Mouse (Mus musculus): ENCODE data around the gene Gm8180. TPM values are rescaled to one million over a fixed set of nuclear protein-coding genes. Genes with fewer than 3 reads are reported as not detected.
"Not testable (repeated sequence)": the region's sequence is repeated elsewhere in the genome, so short reads cannot be mapped to it uniquely, and the experiment has no call there.

The Gm8180 gene
- polyA plus RNA-seq (2015; fragmentation: Nextera tagmentation; extraction: Ambion mirVana) = not detected in 2 replicates

DNA sequence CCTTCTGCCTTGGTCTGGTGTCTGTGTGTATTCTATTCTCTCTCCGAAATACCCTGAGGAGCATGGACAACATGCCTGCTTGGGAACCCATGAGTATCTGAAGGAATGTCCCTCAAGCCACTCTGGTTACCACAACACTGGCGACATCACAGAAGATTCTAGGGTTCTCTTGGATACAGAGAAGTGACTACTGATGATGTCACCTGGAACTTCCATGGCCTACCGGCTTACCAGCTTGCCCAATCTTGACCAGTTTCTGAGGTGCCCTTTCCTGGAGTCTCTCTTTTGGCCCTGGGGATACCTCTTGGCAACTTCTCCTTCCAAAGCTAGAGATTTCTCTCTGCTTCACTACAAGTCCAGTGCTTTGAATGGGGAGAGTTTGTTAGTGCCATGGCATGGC, at the start of gene Gm8180:
TSS of gene Gm8180 (minus strand) at position 101 of the 400 bp plus-strand sequence.
- not testable (repeated sequence) for ATAC-seq (ENCODE audit: insufficient read depth); H3K27me3 ChIP-seq; H3K4me1 ChIP-seq (replicated peaks); H3K4me2 ChIP-seq; H3K9me3 ChIP-seq (replicated peaks); H3K9ac ChIP-seq; H3K36me3 ChIP-seq (replicated peaks); H3K27ac ChIP-seq (replicated peaks); H3K4me3 ChIP-seq (replicated peaks)
- WGBS (ENCODE audit: insufficient replicate concordance) = 63% methylated on average over 3 of the region's 3 CpGs

DNA sequence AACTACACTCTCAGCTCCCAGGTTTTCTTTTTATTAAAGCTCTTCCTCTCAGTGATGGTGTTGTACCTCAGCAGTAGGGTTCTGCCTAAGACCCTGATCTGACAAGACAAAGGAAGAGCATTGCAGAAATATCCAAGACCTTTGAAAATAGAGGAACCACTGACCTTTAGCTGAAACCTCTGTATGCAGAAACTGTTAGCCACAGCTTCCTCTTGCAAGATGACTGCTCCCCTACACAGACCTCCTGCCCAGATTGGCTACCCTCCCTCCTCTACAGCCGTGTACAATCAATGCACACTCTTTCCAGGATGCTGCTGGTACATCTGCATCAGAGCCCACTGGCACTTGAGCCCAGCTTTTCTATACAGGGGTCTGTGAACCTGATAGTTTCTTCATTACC, 45.8 kb upstream of the Gm8180 start:
- 3% methylated on average over 1 of the region's 1 CpGs for WGBS (ENCODE audit: insufficient replicate concordance)
- H3K27me3 ChIP-seq; H3K27ac ChIP-seq (replicated peaks); H3K36me3 ChIP-seq (replicated peaks); H3K4me3 ChIP-seq (replicated peaks); H3K4me2 ChIP-seq; H3K9me3 ChIP-seq (replicated peaks); H3K9ac ChIP-seq; ATAC-seq (ENCODE audit: insufficient read depth); H3K4me1 ChIP-seq (replicated peaks): not testable (repeated sequence)

DNA sequence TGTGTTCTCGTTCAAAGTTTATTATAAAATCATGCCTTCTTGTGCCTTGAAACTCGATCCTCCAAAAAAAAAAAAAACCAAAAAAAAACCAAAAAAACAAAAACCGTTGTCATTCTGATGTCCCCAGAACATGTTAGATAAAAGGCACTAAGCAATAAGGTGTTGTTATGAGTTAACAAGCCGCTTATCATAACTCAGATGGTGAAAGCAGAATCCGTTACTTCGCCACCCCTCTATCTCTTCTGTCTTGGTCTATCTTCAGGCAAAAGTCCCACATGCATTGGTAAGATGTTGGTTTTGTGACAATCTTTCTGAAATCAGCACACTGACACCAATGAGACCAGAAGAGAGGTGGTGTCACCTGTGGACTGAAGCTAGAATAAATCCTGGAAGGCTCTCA, 39.6 kb upstream of the Gm8180 start:
- H3K36me3 ChIP-seq (replicated peaks); H3K27me3 ChIP-seq; H3K27ac ChIP-seq (replicated peaks); H3K4me3 ChIP-seq (replicated peaks); H3K4me2 ChIP-seq; H3K4me1 ChIP-seq (replicated peaks); H3K9ac ChIP-seq; ATAC-seq (ENCODE audit: insufficient read depth); H3K9me3 ChIP-seq (replicated peaks): not testable (repeated sequence)
- 49% methylated on average over 6 of the region's 6 CpGs for WGBS (ENCODE audit: insufficient replicate concordance)

DNA sequence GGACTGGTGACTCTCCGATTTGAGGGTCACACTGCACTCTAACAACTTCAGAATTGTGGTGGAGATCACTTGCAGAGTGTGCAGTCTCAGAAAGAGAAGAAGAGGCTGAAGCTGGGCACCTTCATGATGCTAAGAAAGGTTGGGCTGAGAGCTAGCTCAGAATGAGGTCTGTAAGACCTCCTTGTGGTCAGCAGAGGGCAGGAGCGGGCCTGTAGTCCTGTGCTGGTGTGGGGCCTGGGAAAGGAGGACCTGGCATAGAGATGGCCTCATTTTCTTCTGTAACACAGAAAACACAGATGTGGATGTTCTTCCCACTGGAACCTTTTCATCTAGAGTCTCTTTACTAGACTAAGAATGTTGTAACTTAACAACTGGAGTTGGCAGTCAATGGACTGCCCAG, 37.3 kb upstream of the Gm8180 start:
- not testable (repeated sequence) for H3K9me3 ChIP-seq (replicated peaks); H3K4me2 ChIP-seq; ATAC-seq (ENCODE audit: insufficient read depth); H3K9ac ChIP-seq; H3K36me3 ChIP-seq (replicated peaks); H3K4me1 ChIP-seq (replicated peaks); H3K4me3 ChIP-seq (replicated peaks); H3K27me3 ChIP-seq; H3K27ac ChIP-seq (replicated peaks)
- WGBS (ENCODE audit: insufficient replicate concordance) = 15% methylated on average over 1 of the region's 2 CpGs

DNA sequence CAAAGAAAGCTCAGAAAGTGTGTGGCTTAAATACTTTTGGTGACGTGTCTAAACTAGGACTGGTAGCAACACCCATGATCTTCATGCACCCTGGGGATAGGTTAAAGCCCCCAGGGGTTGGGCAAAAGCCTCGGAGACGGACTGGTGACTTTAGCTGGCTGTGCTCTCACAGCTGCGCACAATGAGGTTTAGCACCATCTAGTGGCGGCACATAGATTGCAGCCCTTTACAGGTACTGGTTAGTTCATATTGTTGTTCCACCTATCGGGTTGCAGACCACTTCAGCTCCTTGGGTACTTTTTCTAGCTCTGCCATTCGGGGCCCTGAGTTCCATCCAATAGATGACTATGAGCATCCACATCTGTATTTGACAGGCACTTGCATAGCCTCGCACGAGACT, 27.9 kb upstream of the Gm8180 start:
- not testable (repeated sequence) for H3K27me3 ChIP-seq; H3K27ac ChIP-seq (replicated peaks); H3K9me3 ChIP-seq (replicated peaks); H3K4me2 ChIP-seq; ATAC-seq (ENCODE audit: insufficient read depth); H3K9ac ChIP-seq; H3K4me3 ChIP-seq (replicated peaks); H3K4me1 ChIP-seq (replicated peaks); H3K36me3 ChIP-seq (replicated peaks)
- WGBS (ENCODE audit: insufficient replicate concordance) = 57% methylated on average over 8 of the region's 9 CpGs

DNA sequence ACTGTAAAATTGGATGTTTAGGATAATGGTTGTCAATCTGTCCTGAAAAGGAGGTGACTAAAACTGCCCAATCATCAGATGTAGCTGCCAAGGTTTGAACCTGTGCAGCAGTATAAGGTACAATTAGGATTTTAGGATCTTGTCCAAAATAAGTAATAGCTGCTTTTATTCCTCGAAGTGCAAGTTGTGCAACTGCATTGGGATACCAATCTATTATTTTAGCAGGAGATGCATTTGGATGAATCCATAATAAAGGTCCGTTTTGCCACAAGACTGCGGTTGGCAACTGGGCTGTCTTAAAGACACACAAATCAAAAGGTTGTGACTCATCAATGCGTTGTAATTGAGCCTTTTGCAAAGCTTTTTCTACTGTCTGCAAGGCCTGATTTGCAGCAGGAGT, 23.6 kb upstream of the Gm8180 start:
- H3K9me3 ChIP-seq (replicated peaks); ATAC-seq (ENCODE audit: insufficient read depth); H3K4me1 ChIP-seq (replicated peaks); H3K27me3 ChIP-seq; H3K4me2 ChIP-seq; H3K9ac ChIP-seq; H3K36me3 ChIP-seq (replicated peaks); H3K27ac ChIP-seq (replicated peaks); H3K4me3 ChIP-seq (replicated peaks): not testable (repeated sequence)
- 53% methylated on average over 4 of the region's 4 CpGs for WGBS (ENCODE audit: insufficient replicate concordance)

DNA sequence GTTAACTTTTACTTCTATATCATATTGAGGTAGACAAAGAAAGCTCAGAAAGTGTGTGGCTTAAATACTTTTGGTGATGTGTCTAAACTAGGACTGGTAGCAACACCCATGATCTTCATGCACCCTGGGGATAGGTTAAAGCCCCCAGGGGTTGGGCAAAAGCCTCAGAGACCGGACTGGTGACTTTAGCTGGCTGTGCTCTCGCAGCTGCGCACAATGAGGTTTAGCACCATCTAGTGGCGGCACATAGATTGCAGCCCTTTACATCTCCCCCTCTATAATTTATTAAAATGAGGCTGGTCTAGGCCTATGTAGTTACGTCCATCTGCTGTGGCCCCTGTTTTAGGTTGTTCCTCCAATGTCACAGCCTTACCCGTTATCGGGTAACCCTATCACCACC, 19.9 kb upstream of the Gm8180 start:
- 10% methylated on average over 7 of the region's 7 CpGs for WGBS (ENCODE audit: insufficient replicate concordance)
- not testable (repeated sequence) for H3K4me1 ChIP-seq (replicated peaks); H3K9me3 ChIP-seq (replicated peaks); H3K27ac ChIP-seq (replicated peaks); H3K4me2 ChIP-seq; H3K9ac ChIP-seq; H3K4me3 ChIP-seq (replicated peaks); H3K36me3 ChIP-seq (replicated peaks); H3K27me3 ChIP-seq; ATAC-seq (ENCODE audit: insufficient read depth)

DNA sequence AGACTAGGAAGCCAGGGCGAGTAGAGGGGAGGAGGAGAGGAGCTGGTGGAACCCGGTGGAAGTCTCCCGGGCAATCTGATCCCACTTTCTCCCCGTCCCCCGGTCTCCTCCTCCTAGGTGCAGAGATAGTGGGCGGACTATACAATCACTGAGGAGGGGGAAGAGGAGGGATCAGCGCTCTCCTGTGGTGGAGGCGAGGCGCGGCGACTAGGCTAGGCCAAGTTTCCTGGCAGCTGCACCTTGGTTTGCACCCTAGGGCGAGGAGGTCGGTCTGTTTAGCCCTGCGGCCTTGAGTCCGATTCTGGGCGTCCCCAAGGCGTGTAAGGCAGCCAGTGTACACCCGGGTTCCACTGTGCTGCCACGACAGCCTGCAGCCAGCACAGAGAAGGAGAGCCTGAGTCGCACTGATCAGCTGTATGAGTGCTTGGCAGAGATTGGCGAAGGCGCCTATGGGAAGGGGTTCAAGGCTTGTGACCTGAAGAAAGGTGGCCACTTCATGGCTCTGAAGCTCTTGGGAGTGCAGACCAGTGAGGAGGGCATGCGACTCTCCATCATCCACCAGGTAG, 12.4 kb upstream of the Gm8180 start:
- not testable (repeated sequence) for ATAC-seq (ENCODE audit: insufficient read depth); H3K9ac ChIP-seq
- H3K4me2 ChIP-seq = peak overlapping the region; percentile 18

DNA sequence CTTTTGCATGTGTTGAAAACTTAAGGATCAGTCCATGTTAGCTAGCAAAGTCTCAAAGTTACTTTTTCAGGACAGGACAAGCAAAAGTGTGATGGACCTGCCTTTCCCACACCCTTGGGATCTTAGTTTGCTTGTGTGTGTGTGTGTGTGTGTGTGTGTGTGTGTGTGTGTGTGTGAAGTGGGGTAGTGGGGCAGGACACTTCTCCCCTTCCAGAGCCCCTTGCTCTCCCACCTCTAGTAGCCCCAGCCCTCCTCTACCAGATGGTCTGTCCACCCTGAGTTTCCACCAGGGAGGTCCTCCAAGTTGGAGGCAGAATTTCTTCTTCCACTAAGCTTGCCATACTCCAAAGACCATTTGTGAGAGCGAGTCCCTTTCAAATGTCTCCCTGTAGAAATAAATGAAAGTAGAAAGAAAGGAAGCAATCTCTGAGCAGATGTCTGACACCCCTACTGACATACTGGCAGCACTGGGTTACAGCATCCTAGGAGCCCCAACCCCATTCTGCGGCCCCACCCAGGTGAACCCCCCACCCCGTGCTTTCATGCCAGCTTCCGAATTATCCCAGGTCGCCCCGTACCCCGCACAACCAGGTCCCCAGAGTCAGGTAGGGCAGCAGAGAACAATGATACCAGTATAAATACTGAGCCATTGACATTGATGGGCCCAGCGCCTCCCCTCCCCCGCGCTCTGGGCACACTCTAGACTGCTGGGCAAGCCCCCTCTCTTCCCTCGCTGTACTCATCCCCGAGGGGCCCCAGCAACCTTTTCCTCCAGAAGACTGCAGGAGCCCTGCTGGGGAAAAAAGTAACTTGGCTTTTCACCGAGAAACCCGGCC, 11.7 kb upstream of the Gm8180 start:
- WGBS (ENCODE audit: insufficient replicate concordance) = 22% methylated on average over 14 of the region's 14 CpGs
- no peak for ATAC-seq (ENCODE audit: insufficient read depth)

More for the DNA sequence above, 12.4 kb upstream of the Gm8180 start:
- not testable (repeated sequence) for H3K27ac ChIP-seq (replicated peaks); H3K4me3 ChIP-seq (replicated peaks); H3K4me1 ChIP-seq (replicated peaks); H3K27me3 ChIP-seq; H3K36me3 ChIP-seq (replicated peaks); H3K9me3 ChIP-seq (replicated peaks)
- 10% methylated on average over 22 of the region's 23 CpGs for WGBS (ENCODE audit: insufficient replicate concordance)

DNA sequence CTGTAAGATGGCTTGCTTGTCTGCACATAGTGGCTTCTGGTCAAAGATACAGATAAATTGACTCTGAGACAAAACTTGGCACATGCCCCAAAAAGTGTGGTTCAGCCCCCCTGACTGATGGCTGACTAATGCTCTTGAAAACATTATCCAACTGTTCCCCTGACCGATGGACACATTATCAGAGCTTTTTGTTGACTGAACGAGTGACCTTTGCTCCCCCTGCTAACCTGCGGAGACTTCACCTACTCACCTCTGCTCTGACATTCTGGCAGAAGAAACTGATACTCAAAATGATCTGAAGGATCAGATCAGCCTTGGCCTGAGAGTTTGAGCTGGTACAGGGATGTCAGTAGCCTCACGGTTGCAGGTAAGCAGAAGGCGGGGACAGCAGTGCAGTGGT, 9.3 kb upstream of the Gm8180 start:
- not testable (repeated sequence) for ATAC-seq (ENCODE audit: insufficient read depth); H3K36me3 ChIP-seq (replicated peaks); H3K27me3 ChIP-seq; H3K4me1 ChIP-seq (replicated peaks); H3K4me3 ChIP-seq (replicated peaks); H3K4me2 ChIP-seq; H3K9me3 ChIP-seq (replicated peaks); H3K9ac ChIP-seq; H3K27ac ChIP-seq (replicated peaks)
- 47% methylated on average over 5 of the region's 5 CpGs for WGBS (ENCODE audit: insufficient replicate concordance)

More for the DNA sequence above, 11.7 kb upstream of the Gm8180 start:
- H3K27me3 ChIP-seq = 0 out of 2 replicates have a peak, but pooled peaks cover 5% of the 10 kb centered on the region
- H3K9me3 ChIP-seq (replicated peaks) = no peaks in the 10 kb centered on the region
- H3K36me3 ChIP-seq (replicated peaks) = no peaks in the 10 kb centered on the region
- H3K4me3 ChIP-seq (replicated peaks) = no peak overlapping the region
- H3K27ac ChIP-seq (replicated peaks) = no peak overlapping the region
- H3K4me1 ChIP-seq (replicated peaks) = no peaks in the 10 kb centered on the region
- H3K4me2 ChIP-seq = peak overlapping the region; percentile 18
- no peak overlapping the region for H3K9ac ChIP-seq

DNA sequence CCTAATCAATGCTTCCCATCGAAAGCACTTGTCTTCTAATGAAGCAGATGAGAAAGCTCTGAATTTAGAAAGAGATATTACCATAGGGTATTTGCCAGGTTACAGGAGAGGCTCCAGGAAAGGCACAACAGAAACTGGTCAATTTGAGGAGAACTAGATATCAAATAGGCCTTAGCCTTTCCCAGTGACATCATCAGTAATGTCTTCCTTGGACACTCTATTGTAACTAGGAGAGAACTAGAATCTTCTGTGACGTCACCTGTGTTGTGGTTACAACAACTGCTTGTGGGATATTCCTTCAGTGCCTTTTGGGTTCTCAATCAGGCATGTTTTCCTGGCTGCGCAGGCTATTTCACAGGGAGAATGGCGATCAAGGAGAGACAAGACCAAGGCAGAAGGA, 37.0 kb downstream of the Gm8180 start, which contains the start of gene Gm6526:
TSS of gene Gm6526 (plus strand) at position 301 of the 400 bp plus-strand sequence.
- not testable (repeated sequence) for H3K27ac ChIP-seq (replicated peaks); ATAC-seq (ENCODE audit: insufficient read depth); H3K4me1 ChIP-seq (replicated peaks); H3K4me2 ChIP-seq; H3K4me3 ChIP-seq (replicated peaks); H3K27me3 ChIP-seq; H3K36me3 ChIP-seq (replicated peaks); H3K9me3 ChIP-seq (replicated peaks); H3K9ac ChIP-seq
- 56% methylated on average over 4 of the region's 4 CpGs for WGBS (ENCODE audit: insufficient replicate concordance)
